Mouse (Mus musculus): ENCODE measurements at regions not wholly inside any gene's neighbourhood (a gene's known extent, or its start where the extent isn't known, plus 50 kb on each side); places are given as distances from the start of the nearest gene placed in this dataset.

- no peak overlapping the region for H3K27ac ChIP-seq
- intact Hi-C loops (cut with DNase I) = no loop called here
- no peak overlapping the region for H3K4me3 ChIP-seq
- no peak for DNase-seq (ENCODE audit: extremely low spot score in 1 of 2, low spot score in 2 of 2)
- TF ChIP-seq CTCF (IDR thresholded peaks at IDR 0.05) = no peak
Observed at GRCm38 (mm10) chr16:24092616-24093525, 104.2 kb upstream of the Bcl6 start.

DNA sequence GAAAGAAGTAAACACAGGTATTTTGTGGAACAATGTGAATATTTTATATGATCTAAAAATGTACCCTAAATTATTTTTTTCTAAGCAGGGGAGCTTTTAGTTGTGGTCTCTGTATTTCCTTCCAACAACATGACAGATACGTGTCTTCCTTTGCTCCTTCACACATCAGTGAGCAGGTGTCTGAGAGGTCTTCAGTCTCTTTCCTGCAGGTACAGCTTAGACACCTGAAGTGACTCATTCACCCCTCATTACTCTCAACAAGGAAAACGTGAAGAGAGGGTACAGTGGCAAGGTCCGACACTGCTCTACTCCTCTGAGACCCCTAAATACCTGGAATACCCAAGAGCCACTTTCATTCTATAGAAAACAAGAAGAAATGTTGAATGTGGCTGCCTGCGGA, 103.5 kb upstream of the Bcl6 start:
- no peak for DNase-seq (ENCODE audit: extremely low spot score in 1 of 2, low spot score in 2 of 2)

GRCm38 (mm10) chr16:24090981-24091380, 102.3 kb upstream of the Bcl6 start:
- no peak for TF ChIP-seq CTCF (IDR thresholded peaks at IDR 0.05)
- Histone ChIP-seq H3K27ac (no peak overlapping the region), H3K4me3 (no peak overlapping the region)
- no peak for DNase-seq (ENCODE audit: extremely low spot score in 1 of 2, low spot score in 2 of 2)
- intact Hi-C loops (cut with DNase I) = no loop called here

More for the DNA sequence above, 103.5 kb upstream of the Bcl6 start:
- no peak for TF ChIP-seq CTCF (IDR thresholded peaks at IDR 0.05)
- intact Hi-C loops (cut with DNase I) = no loop called here
- H3K27ac ChIP-seq = no peak overlapping the region
- H3K4me3 ChIP-seq = no peak overlapping the region

DNA sequence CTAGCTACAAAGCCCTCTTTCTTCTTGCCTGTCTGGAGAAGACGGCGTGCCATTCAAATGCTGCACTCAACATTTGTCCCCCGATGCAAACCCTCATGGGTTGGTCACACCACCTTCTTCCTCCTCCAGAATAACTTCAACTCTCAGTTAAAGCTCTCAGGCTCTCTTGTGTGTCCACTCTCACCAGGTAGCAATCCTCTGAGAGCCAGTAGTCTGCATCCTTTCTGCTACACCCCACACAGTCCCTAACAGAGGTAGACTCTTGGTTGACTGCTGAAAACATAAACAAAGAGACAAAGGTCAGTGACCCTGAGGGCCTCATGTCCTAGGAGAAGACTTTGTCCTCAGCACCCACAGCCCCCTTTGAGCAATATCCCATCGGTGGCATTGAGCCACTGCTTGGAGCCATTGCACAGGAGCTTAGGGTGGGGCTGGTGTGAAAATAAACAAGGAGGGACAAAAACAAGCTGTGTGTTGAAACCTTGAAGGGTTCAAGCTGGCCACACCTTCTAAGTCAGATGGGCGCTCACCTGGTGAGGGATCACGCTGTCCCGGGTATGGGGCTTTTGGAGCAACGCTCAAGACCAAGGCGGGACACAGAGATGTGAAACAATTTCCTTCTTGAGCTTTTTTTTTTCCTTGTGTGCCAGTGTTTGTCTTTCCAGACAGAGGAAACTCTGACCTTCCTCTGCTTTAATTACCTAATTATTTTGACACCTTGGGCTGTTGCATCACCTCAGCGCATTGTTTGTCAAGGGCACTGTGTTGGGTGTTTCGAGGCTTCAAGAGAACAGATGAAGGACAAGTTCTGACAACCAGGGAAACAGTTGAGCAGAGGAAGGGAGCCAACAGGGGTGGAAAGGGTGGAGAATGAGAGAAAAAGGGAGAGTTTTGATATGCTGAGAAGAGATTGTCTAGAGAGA, 101.4 kb upstream of the Bcl6 start:
- Histone ChIP-seq H3K4me3 (no peak overlapping the region), H3K27ac (no peak overlapping the region)
- intact Hi-C loops (cut with DNase I) = no loop called here
- DNase-seq (ENCODE audit: extremely low spot score in 1 of 2, low spot score in 2 of 2) = no peak
- TF ChIP-seq CTCF (IDR thresholded peaks at IDR 0.05) = no peak

DNA sequence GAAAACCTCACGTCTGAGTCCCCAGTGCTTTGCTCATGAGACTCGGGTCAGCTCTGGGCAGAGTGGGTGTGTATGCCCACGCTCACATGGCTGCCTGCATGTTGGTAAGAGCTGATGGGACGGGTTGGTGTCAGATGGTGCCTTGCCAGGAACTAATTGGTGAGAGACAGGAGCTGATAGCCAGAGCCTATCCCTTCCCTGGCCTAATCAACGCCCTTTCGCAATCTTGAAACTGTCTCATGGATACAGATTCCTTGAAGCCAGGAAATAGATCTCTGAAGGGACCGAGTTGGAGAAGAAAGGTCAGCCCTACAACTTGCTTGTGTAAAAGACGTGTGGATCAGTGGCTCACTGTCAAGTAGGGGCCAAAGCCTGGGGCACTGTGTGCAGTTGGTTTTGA, 95.3 kb upstream of the Bcl6 start:
- Histone ChIP-seq H3K27ac (no peak overlapping the region), H3K4me3 (no peak overlapping the region)
- intact Hi-C loops (cut with DNase I) = no loop called here
- no peak for DNase-seq (ENCODE audit: extremely low spot score in 1 of 2, low spot score in 2 of 2)
- TF ChIP-seq CTCF (IDR thresholded peaks at IDR 0.05) = no peak

- no peak overlapping the region for H3K27ac ChIP-seq
- intact Hi-C loops (cut with DNase I) = no loop called here
- TF ChIP-seq CTCF (IDR thresholded peaks at IDR 0.05) = no peak
- DNase-seq (ENCODE audit: extremely low spot score in 1 of 2, low spot score in 2 of 2) = no peak
- H3K4me3 ChIP-seq = no peak overlapping the region
Observed at GRCm38 (mm10) chr16:24080471-24080870, 91.8 kb upstream of the Bcl6 start.

DNA sequence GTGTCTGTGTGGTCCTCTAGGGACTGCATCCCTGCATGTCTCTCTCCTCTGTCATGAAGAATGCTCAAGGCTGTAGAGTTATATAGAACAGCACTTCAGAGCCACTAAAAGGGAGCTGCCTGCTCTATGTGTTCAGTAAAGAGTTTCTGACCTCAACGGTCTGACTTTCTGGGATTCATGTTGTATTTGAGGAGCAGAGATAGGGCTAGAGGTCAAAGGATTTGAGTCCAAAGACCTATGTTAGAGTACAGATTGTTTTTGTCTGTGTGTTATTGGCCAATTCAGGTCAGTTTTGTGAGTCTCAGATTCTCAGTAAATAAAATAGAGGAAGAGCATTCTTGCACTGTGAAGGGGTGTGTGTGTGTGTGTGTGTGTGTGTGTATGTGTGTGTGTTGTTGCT, 90.0 kb upstream of the Bcl6 start:
- DNase-seq (ENCODE audit: extremely low spot score in 1 of 2, low spot score in 2 of 2) = no peak
- TF ChIP-seq CTCF (IDR thresholded peaks at IDR 0.05) = no peak
- intact Hi-C loops (cut with DNase I) = no loop called here
- no peak overlapping the region for H3K4me3 ChIP-seq
- no peak overlapping the region for H3K27ac ChIP-seq

DNA sequence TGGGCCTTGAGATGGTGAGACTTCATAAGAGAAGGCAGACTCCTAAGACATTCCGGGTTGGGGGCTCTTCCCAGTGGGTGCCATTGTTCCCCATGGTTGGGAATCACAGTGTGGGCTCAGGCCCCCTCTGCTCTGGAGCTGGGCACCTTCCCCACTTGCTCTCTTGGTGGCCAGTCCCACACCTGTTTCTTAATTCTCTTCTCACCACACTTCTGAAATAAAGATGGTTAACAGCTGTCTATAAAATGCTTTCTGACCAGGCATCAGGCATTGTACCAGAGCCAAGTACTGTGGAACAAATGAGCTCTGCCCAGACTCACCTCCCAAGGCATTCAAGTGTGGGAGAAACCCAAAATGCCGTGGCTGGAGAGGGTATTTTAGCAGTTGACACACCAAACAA, 88.8 kb upstream of the Bcl6 start:
- DNase-seq (ENCODE audit: extremely low spot score in 1 of 2, low spot score in 2 of 2) = no peak
- H3K4me3 ChIP-seq = no peak overlapping the region
- intact Hi-C loops (cut with DNase I) = no loop called here
- no peak for TF ChIP-seq CTCF (IDR thresholded peaks at IDR 0.05)
- H3K27ac ChIP-seq = no peak overlapping the region

GRCm38 (mm10) chr16:24076799-24077136, 88.1 kb upstream of the Bcl6 start:
- no peak for TF ChIP-seq CTCF (IDR thresholded peaks at IDR 0.05)
- DNase-seq (ENCODE audit: extremely low spot score in 1 of 2, low spot score in 2 of 2) = no peak
- intact Hi-C loops (cut with DNase I) = no loop called here
- no peak overlapping the region for H3K4me3 ChIP-seq
- no peak overlapping the region for H3K27ac ChIP-seq

- H3K27ac ChIP-seq = no peak overlapping the region
- no peak overlapping the region for H3K4me3 ChIP-seq
- DNase-seq (ENCODE audit: extremely low spot score in 1 of 2, low spot score in 2 of 2) = no peak
- no peak for TF ChIP-seq CTCF (IDR thresholded peaks at IDR 0.05)
- intact Hi-C loops (cut with DNase I) = no loop called here
Observed at GRCm38 (mm10) chr16:24076109-24076798, 87.6 kb upstream of the Bcl6 start.

DNA sequence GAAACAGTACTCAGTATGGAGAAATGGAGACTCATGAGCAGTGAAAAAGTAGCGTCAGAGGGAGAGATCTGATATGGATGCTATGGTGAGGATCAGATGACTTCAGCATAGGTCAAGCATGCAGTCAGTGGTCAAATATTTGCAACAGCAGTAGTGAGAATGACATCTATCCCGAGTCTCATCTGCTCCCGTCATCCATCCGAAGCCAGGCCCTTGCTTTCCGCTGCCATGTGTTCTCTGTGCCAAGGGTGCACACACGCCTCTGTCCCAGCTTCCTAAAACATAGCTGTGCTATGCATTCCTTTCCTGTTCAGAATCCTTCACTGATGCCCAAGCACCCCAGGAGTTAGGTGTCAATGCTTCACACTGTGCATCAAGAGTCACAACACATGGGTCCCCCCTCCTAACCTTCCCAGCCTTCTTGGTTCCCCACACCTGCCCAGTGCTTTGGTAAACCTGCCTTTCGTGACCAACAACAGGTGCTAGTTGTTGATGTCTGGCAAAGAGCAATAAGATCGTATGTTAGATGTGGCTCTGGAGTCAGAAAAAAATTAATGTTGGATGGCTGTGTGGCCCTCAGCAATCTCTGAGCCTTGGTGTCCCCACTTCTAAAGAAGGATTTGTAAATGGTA, 85.1 kb upstream of the Bcl6 start:
- no peak overlapping the region for H3K4me3 ChIP-seq
- no peak overlapping the region for H3K27ac ChIP-seq
- intact Hi-C loops (cut with DNase I) = no loop called here
- DNase-seq (ENCODE audit: extremely low spot score in 1 of 2, low spot score in 2 of 2) = no peak
- no peak for TF ChIP-seq CTCF (IDR thresholded peaks at IDR 0.05)

All from left cerebral cortex, adult 2 months (tissue).